Mouse (Mus musculus) hindbrain, embryonic 13.5 days (tissue): ENCODE data around the gene Nme3. TPM values are rescaled to one million over a fixed set of nuclear protein-coding genes. Genes with fewer than 3 reads are reported as not detected.

Source experiments
- polyA plus RNA-seq: library from polyadenylated mRNA; unstranded; fragments of >200 nt; fragmentation: Nextera tagmentation; extraction: Ambion mirVana; gene quantifications from 2 replicates; pipeline ENCODE4 v1.2.1, GENCODE M21; 2015

Nme3 gene
- polyA plus RNA-seq, 1 experiment from 2014 or later = 78.4 TPM

Other genes starting within 250 kb of the Nme3 start
- gene Slc9a3r2, start 246.2 kb upstream of the Nme3 start, polyA plus RNA-seq = 32.7 and 34.3 TPM in 2 replicates
- not detected in 2 replicates for gene Npw, start 238.0 kb upstream of the Nme3 start, polyA plus RNA-seq
- gene Zfp598, start 226.8 kb upstream of the Nme3 start, polyA plus RNA-seq = 17.7 and 17.8 TPM in 2 replicates
- gene Syngr3, start 206.5 kb upstream of the Nme3 start, polyA plus RNA-seq = 114 and 115 TPM in 2 replicates
- 38.7 and 38.9 TPM in 2 replicates for gene Gfer, start 200.3 kb upstream of the Nme3 start, polyA plus RNA-seq
- gene Noxo1, start 200.3 kb upstream of the Nme3 start, polyA plus RNA-seq = 2.9 and 3.4 TPM in 2 replicates
- gene Tbl3, start 188.8 kb upstream of the Nme3 start, polyA plus RNA-seq = 69.0 and 70.6 TPM in 2 replicates
- 0.27 TPM in 1 of 2 replicates, not detected in the other for gene Rnf151, start 178.4 kb upstream of the Nme3 start, polyA plus RNA-seq
- gene Rps2, start 178.4 kb upstream of the Nme3 start, polyA plus RNA-seq = 782 and 783 TPM in 2 replicates
- 259 and 262 TPM in 2 replicates for gene Ndufb10, start 172.0 kb upstream of the Nme3 start, polyA plus RNA-seq
- gene Rpl3l, start 168.7 kb upstream of the Nme3 start, polyA plus RNA-seq = not detected in 2 replicates
- gene Msrb1, start 159.9 kb upstream of the Nme3 start, polyA plus RNA-seq = 20.2 and 24.0 TPM in 2 replicates
- gene Hs3st6, start 143.5 kb upstream of the Nme3 start, polyA plus RNA-seq = 0.28 and 0.45 TPM in 2 replicates
- not detected in 2 replicates for gene Meiob, start 92.2 kb upstream of the Nme3 start, polyA plus RNA-seq
- gene Hagh, start 56.4 kb upstream of the Nme3 start, polyA plus RNA-seq = 49.7 and 51.7 TPM in 2 replicates
- 18.6 and 20.1 TPM in 2 replicates for gene Fahd1, start 46.1 kb upstream of the Nme3 start, polyA plus RNA-seq
- gene Igfals, start 30.5 kb upstream of the Nme3 start, polyA plus RNA-seq = 0.17 and 0.25 TPM in 2 replicates
- 71.3 and 74.4 TPM in 2 replicates for gene Nubp2, start 10.2 kb upstream of the Nme3 start, polyA plus RNA-seq
- gene Spsb3, start 9.9 kb upstream of the Nme3 start, polyA plus RNA-seq = 72.8 and 80.0 TPM in 2 replicates
- 31.4 and 31.8 TPM in 2 replicates for gene Eme2, start 1.4 kb upstream of the Nme3 start, polyA plus RNA-seq
- 77.0 and 77.6 TPM in 2 replicates for gene Mrps34, start 1.4 kb upstream of the Nme3 start, polyA plus RNA-seq
- 79.1 and 85.0 TPM in 2 replicates for gene Mapk8ip3, start 40.5 kb downstream of the Nme3 start, polyA plus RNA-seq
- gene Jpt2, start 64.2 kb downstream of the Nme3 start, polyA plus RNA-seq = 104 and 116 TPM in 2 replicates
- gene Cramp1l, start 119.3 kb downstream of the Nme3 start, polyA plus RNA-seq = 6.3 and 7.1 TPM in 2 replicates
- gene Ift140, start 119.6 kb downstream of the Nme3 start, polyA plus RNA-seq = 18.3 and 18.8 TPM in 2 replicates
- gene Tmem204, start 187.1 kb downstream of the Nme3 start, polyA plus RNA-seq = 10.8 and 11.5 TPM in 2 replicates
- 41.9 and 45.5 TPM in 2 replicates for gene Telo2, start 219.5 kb downstream of the Nme3 start, polyA plus RNA-seq
- gene Ptx4, start 224.3 kb downstream of the Nme3 start, polyA plus RNA-seq = not detected in 2 replicates
- 24.9 and 30.4 TPM in 2 replicates for gene Clcn7, start 236.9 kb downstream of the Nme3 start, polyA plus RNA-seq